Mouse (Mus musculus) right cerebral cortex, postnatal 4 days (tissue): ENCODE measurements around the gene Hmgn1.
"Not testable (repeated sequence)": the region's sequence is repeated elsewhere in the genome, so short reads cannot be mapped to it uniquely, and the experiment has no call there.

Source experiments
- DNase-seq: peaks from one replicate; pipeline ENCODE4 v3.0.0-alpha.2; 2022

Hmgn1 gene

GRCm38 (mm10) chr16:96120022-96120623, 7.4 kb downstream of the Hmgn1 start:
- DNase-seq, result no peak

- DNase-seq, result no peak
Measured at GRCm38 (mm10) chr16:96114729-96115128, 12.8 kb downstream of the Hmgn1 start.

DNA sequence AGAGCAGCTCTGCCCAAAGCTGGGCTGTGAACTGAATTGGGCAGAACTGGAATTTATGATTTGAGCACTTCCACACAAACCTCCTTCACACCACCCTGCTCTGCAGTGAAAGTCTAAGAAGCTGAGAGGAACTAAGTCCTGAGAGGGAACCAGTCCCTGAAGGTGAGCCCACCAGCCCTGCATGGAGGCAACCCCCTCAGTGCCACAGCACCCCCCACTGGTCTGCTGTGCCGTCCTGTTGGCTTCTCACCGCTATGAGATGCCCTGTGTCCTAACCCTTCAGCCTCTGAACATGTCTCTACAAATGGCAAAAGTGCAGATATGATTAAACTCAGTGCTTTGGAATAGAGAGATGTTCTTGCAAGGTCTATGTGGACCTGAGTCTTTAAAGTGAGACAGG, 14.8 kb downstream of the Hmgn1 start:
- DNase-seq, result no peak

DNA sequence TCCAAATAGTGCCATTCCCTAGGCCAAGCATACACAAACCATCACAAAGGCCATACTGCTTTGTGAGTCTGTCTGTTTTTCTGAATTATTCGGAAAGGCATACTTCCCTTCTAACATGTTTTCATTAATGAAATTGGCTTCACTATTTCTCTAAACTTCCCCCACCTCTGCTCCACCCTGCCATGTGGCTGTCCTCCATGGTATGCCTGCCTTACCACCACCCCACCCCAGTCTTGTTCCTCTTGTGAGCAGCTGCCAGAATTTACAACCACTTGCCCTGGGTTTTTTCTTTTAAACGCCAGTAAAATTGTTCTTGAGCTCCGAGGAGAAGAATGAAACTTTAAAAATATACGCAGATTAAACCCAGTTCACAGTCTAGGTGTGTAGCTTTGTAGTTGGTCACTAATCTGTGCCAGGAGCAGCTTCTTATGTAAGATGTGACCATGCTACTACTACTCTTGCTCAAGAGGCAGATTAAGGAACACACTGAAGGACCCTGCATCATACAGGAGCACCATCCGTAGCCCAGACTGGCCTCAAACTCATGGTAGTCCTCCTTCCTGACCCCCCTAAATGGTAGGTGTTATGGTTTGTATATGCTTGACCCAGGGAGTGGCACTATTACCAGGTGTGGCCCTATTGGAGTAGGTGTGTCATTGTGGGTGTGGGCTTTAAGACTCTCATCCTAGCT, 16.7 kb downstream of the Hmgn1 start:
- DNase-seq, result no peak

DNA sequence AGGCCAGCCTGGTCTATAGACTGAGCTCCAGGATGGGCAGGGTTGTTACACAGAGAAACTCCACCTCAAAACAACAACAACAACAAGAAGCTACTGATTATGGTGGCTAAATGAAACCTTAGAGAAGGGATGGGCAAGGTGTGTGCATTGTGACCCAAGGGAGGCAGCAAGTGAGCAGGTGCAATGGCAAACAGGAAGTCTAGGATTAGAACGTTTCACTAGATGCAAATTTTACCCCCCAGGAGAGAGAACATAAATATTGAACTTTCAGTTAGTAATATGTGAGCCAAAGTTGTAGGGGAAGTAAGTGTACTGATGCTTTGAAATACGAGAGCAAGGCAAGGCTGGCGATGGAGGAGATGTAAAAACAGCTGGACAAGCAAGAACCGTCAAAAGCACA, 17.9 kb downstream of the Hmgn1 start:
- no peak for DNase-seq

DNA sequence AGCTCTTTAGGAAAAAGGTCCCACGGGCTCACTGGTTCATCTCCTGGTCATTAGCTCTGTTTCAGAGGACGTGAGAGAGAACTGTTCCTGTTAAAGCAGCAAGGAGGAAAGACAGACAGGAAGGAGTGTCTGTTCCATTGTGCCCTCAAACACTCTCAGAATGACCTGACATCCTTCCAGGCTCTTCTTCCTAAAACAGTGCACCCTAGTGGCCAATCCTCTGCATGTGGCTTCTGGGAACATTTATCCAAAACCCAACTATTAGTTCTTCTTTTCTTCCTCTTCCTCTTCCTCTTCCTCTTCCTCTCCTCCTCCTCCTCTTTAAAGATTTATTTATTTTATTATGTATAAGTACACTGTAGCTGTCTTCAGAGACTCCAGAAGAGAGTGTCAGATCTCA, 24.5 kb downstream of the Hmgn1 start:
- DNase-seq, result no peak

DNA sequence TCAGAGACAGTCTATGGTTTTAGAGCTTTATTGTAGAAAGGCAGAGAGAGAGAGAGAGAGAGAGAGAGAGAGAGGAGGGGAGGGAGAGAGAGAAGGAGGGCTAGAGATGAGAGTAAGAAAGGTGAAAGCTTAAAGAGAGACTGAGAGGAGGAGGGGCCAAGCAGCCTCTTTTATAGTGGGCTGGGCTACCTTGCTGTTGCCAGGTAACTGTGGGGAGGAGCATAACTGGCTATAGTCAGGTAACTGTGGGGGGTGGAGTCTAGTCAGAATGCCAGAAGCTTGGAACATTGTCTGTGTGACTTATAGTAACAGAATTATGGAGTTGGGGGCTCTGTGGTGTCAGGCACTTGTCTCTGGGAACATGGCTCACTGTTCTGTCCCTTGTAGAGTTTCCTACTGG, 29.7 kb downstream of the Hmgn1 start:
- DNase-seq, result not testable (repeated sequence)

- no peak for DNase-seq
Measured at GRCm38 (mm10) chr16:96095966-96096365, 31.6 kb downstream of the Hmgn1 start.

GRCm38 (mm10) chr16:96091515-96092504, 35.7 kb downstream of the Hmgn1 start:
- no peak for DNase-seq

- no peak for DNase-seq
Measured at GRCm38 (mm10) chr16:96088120-96088519, 39.4 kb downstream of the Hmgn1 start.

- DNase-seq, result no peak
Measured at GRCm38 (mm10) chr16:96087436-96087835, 40.1 kb downstream of the Hmgn1 start.

- no peak for DNase-seq
Measured at GRCm38 (mm10) chr16:96087001-96087400, 40.5 kb downstream of the Hmgn1 start.

GRCm38 (mm10) chr16:96085597-96085996, 41.9 kb downstream of the Hmgn1 start:
- no peak for DNase-seq

DNA sequence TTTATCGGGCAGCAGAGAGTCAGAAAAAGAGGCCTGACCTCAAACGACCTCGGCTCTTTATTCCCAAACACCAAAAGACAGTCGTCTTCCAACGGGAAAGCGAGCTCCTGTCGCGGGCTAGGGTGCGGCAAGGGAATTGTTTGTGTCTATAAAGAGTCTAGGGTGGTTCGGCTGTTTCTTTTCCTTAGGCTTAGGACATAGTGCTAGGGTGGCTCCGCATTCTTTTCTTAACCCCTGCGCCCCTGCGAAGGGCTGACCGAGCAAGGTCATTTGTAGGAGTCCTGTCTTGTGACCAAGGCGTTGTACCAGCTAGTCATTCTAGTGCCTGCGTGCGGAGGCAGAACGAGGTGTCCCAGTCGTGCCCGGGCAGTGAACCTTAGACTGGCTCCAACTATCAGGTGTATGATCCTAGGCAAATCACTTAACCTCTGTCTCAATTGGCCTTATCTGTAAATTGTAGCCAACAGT, 44.3 kb downstream of the Hmgn1 start:
- peak; percentile 11 for DNase-seq

- DNase-seq, result peak; percentile 91
Measured at GRCm38 (mm10) chr16:96082301-96083178, 45.0 kb downstream of the Hmgn1 start, which contains the start of gene Brwd1. Gene Brwd1, minus strand, starts transcription at chr16:96082526.

DNA sequence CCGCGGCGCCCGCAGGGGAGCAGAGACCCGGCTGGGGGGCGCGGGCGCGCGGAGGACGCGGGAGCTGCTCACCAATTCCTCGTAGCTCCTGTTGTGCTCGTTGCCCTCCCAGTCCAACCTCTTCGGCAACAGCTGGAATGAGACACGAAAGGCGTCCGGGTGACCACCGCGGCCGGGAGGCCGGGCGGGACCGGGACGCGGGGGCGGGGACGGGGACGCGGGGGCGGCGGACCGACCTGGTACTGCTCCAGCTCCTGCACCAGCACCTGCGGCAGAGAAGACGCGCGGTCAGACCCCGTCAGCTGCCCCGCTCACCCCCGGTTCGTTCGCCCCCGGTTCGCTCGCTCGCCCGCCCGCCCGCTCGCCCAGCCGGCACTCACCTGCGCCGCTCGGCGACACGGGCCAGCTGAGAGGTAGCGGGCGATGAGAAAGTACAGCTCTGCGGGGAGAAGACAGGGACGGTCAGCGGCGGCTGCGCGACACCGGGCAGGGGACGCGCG, 45.7 kb downstream of the Hmgn1 start:
- DNase-seq, result peak; percentile 61

- peak; percentile 86 for DNase-seq
Measured at GRCm38 (mm10) chr16:96081331-96081730, 46.2 kb downstream of the Hmgn1 start.

- DNase-seq, result no peak
Measured at GRCm38 (mm10) chr16:96080524-96080923, 47.0 kb downstream of the Hmgn1 start.
